ENCODE assay signal across 8 mouse cellular contexts in genomic region chr15:78978875-78979274, GRCm38 (mm10). TPM values are rescaled to one million over a fixed set of nuclear protein-coding genes. Genes with fewer than 3 reads are reported as not detected.
DNase-seq lines count a peak whose midpoint lies in the region; ATAC-seq lines count a peak whose summit lies in the region.

No protein-coding gene starts in this region.

- no peak overlapping the region for H3K4me3 ChIP-seq in hindbrain, embryonic 10.5 days
- H3K4me3 ChIP-seq in hindbrain, embryonic 14.5 days (replicated peaks; ENCODE audit: low read length) = no peak overlapping the region
- H3K4me3 ChIP-seq in embryonic facial prominence, embryonic 13.5 days = no peak overlapping the region
- H3K4me3 ChIP-seq in limb, embryonic 12.5 days (replicated peaks) = no peak overlapping the region
- no peak overlapping the region for H3K4me3 ChIP-seq in midbrain, embryonic 13.5 days (replicated peaks)

- peaks cover 6% of the 10 kb centered on the region for H3K36me3 ChIP-seq in hindbrain, embryonic 10.5 days
- H3K36me3 ChIP-seq in hindbrain, embryonic 14.5 days (replicated peaks; ENCODE audit: control insufficient read depth, insufficient read depth) = peaks cover 19% of the 10 kb centered on the region
- H3K36me3 ChIP-seq in embryonic facial prominence, embryonic 13.5 days = 0 out of 2 replicates have a peak, but pooled peaks cover 3% of the 10 kb centered on the region
- H3K36me3 ChIP-seq in limb, embryonic 12.5 days = peaks cover 4% of the 10 kb centered on the region; the same call in 1 of the 2 replicates
- H3K36me3 ChIP-seq in midbrain, embryonic 13.5 days = peaks cover 22% of the 10 kb centered on the region

- no peak for ATAC-seq in hindbrain, embryonic 14.5 days (ENCODE audit: low FRiP score)
- ATAC-seq in embryonic facial prominence, embryonic 13.5 days (ENCODE audit: insufficient number of reproducible peaks, insufficient read depth, low FRiP score, low TSS enrichment, low read depth) = peak; percentile 8; the same call in 1 of the 2 replicates
- peak; percentile 29; the same call in 1 of the 2 replicates for ATAC-seq in limb, embryonic 12.5 days (ENCODE audit: insufficient number of reproducible peaks, insufficient read depth, low FRiP score, low TSS enrichment, low read depth)
- ATAC-seq in midbrain, embryonic 13.5 days = no peak

- no peaks in the 10 kb centered on the region for H3K27me3 ChIP-seq in hindbrain, embryonic 10.5 days (ENCODE audit: insufficient read depth, poor library complexity, severe bottlenecking)
- H3K27me3 ChIP-seq in hindbrain, embryonic 14.5 days (ENCODE audit: control insufficient read depth, insufficient read depth, low read length) = no peaks in the 10 kb centered on the region
- no peaks in the 10 kb centered on the region for H3K27me3 ChIP-seq in embryonic facial prominence, embryonic 13.5 days
- no peaks in the 10 kb centered on the region for H3K27me3 ChIP-seq in limb, embryonic 12.5 days
- H3K27me3 ChIP-seq in midbrain, embryonic 13.5 days = no peaks in the 10 kb centered on the region

- no peaks in the 10 kb centered on the region for H3K9me3 ChIP-seq in hindbrain, embryonic 10.5 days
- no peaks in the 10 kb centered on the region for H3K9me3 ChIP-seq in hindbrain, embryonic 14.5 days (ENCODE audit: control insufficient read depth, low read length)
- H3K9me3 ChIP-seq in embryonic facial prominence, embryonic 13.5 days = no peaks in the 10 kb centered on the region
- H3K9me3 ChIP-seq in limb, embryonic 12.5 days = no peaks in the 10 kb centered on the region
- H3K9me3 ChIP-seq in midbrain, embryonic 13.5 days = no peaks in the 10 kb centered on the region

- peaks cover 39% of the 10 kb centered on the region for H3K4me1 ChIP-seq in hindbrain, embryonic 10.5 days (replicated peaks)
- H3K4me1 ChIP-seq in hindbrain, embryonic 14.5 days (replicated peaks; ENCODE audit: control insufficient read depth, insufficient read depth, low read length) = peaks cover 18% of the 10 kb centered on the region
- peaks cover 34% of the 10 kb centered on the region for H3K4me1 ChIP-seq in embryonic facial prominence, embryonic 13.5 days
- H3K4me1 ChIP-seq in limb, embryonic 12.5 days (replicated peaks) = peaks cover 44% of the 10 kb centered on the region
- peaks cover 26% of the 10 kb centered on the region for H3K4me1 ChIP-seq in midbrain, embryonic 13.5 days (replicated peaks)

- 44% methylated on average over 4 of the region's 4 CpGs for WGBS in hindbrain, embryonic 10.5 days
- 40% methylated on average over 4 of the region's 4 CpGs for WGBS in hindbrain, embryonic 14.5 days
- 5% methylated on average over 4 of the region's 4 CpGs for WGBS in embryonic facial prominence, embryonic 13.5 days
- 8% methylated on average over 4 of the region's 4 CpGs for WGBS in limb, embryonic 12.5 days
- 39% methylated on average over 4 of the region's 4 CpGs for WGBS in midbrain, embryonic 13.5 days

- no peak overlapping the region for H3K9ac ChIP-seq in hindbrain, embryonic 14.5 days
- peak overlapping the region; percentile 60 for H3K9ac ChIP-seq in embryonic facial prominence, embryonic 13.5 days
- H3K9ac ChIP-seq in limb, embryonic 12.5 days (replicated peaks) = no peak overlapping the region; the same call in 1 of the 2 replicates
- 0 out of 2 replicates have a peak overlapping the region, but pooled peaks have one; percentile 20 for H3K9ac ChIP-seq in midbrain, embryonic 13.5 days (replicated peaks)

- H3K27ac ChIP-seq in hindbrain, embryonic 10.5 days = peak overlapping the region; percentile 59
- no peak overlapping the region for H3K27ac ChIP-seq in hindbrain, embryonic 14.5 days
- H3K27ac ChIP-seq in embryonic facial prominence, embryonic 13.5 days = peak overlapping the region; percentile 83
- peak overlapping the region; percentile 79 for H3K27ac ChIP-seq in limb, embryonic 12.5 days
- no peak overlapping the region for H3K27ac ChIP-seq in midbrain, embryonic 13.5 days

- DNase-seq in hindbrain, embryonic 10.5 days (ENCODE audit: low spot score) = peak; percentile 38
- no peak for DNase-seq in hindbrain, embryonic 14.5 days (ENCODE audit: low spot score)
- peak; percentile 92 for DNase-seq in heart, postnatal 10 days
- DNase-seq in frontal cortex, postnatal 36 days (ENCODE audit: low spot score in 2 of 2) = no peak
- DNase-seq in frontal cortex, adult 2 months (ENCODE audit: extremely low spot score in 1 of 2, low spot score in 1 of 2) = no peak

- intact Hi-C loops in heart, postnatal 10 days (cut with DNase I) = no loop called here

- no peak overlapping the region for H3K4me2 ChIP-seq in hindbrain, embryonic 14.5 days (replicated peaks)
- peak overlapping the region; percentile 19 for H3K4me2 ChIP-seq in embryonic facial prominence, embryonic 13.5 days
- peak overlapping the region; percentile 18 for H3K4me2 ChIP-seq in limb, embryonic 12.5 days
- H3K4me2 ChIP-seq in midbrain, embryonic 13.5 days (replicated peaks) = no peak overlapping the region

RNA-seq across cellular contexts. Expression of gene Triobp, which starts 31.4 kb away (rescaled TPM):
- polyA plus RNA-seq in hindbrain, embryonic 10.5 days (2016; fragmentation: Nextera tagmentation; extraction: Ambion mirVana) = 45.8 and 48.0 TPM in 2 replicates
- 37.4 and 41.1 TPM in 2 replicates for polyA plus RNA-seq in hindbrain, embryonic 14.5 days (2014; fragmentation: Nextera tagmentation; extraction: Ambion mirVana)
- 37.8 and 38.7 TPM in 2 replicates for polyA plus RNA-seq in embryonic facial prominence, embryonic 13.5 days (2015; fragmentation: Nextera tagmentation; extraction: Ambion mirVana)
- 10 to 100 TPM; 49.2 to 58.0 TPM for total RNA-seq in heart, postnatal 10 days (2021)
- 37.9 and 42.2 TPM in 2 replicates for polyA plus RNA-seq in limb, embryonic 12.5 days (2016; fragmentation: Nextera tagmentation; extraction: Ambion mirVana)
- polyA plus RNA-seq in midbrain, embryonic 13.5 days (2015; fragmentation: Nextera tagmentation; extraction: Ambion mirVana) = 38.3 and 42.6 TPM in 2 replicates
- polyA plus RNA-seq in frontal cortex, adult 2 months (2012; rRNA removed) = 11.7 and 13.9 TPM in 2 replicates

RNA-seq across cellular contexts. Expression of gene Nol12, which starts 44.1 kb away (rescaled TPM):
- polyA plus RNA-seq in hindbrain, embryonic 10.5 days (2016; fragmentation: Nextera tagmentation; extraction: Ambion mirVana) = 64.1 and 68.0 TPM in 2 replicates
- polyA plus RNA-seq in hindbrain, embryonic 14.5 days (2014; fragmentation: Nextera tagmentation; extraction: Ambion mirVana) = 57.7 and 59.2 TPM in 2 replicates
- polyA plus RNA-seq in embryonic facial prominence, embryonic 13.5 days (2015; fragmentation: Nextera tagmentation; extraction: Ambion mirVana) = 54.1 and 57.4 TPM in 2 replicates
- 10 to 100 TPM; 17.8 to 18.9 TPM for total RNA-seq in heart, postnatal 10 days (2021)
- polyA plus RNA-seq in limb, embryonic 12.5 days (2016; fragmentation: Nextera tagmentation; extraction: Ambion mirVana) = 61.1 and 61.6 TPM in 2 replicates
- polyA plus RNA-seq in midbrain, embryonic 13.5 days (2015; fragmentation: Nextera tagmentation; extraction: Ambion mirVana) = 53.1 and 58.0 TPM in 2 replicates
- polyA plus RNA-seq in frontal cortex, adult 2 months (2012; rRNA removed) = 35.8 and 37.4 TPM in 2 replicates

RNA-seq across cellular contexts. Expression of gene H1f0, which starts 49.4 kb away (rescaled TPM):
- polyA plus RNA-seq in hindbrain, embryonic 10.5 days (2016; fragmentation: Nextera tagmentation; extraction: Ambion mirVana) = 447 and 561 TPM in 2 replicates
- polyA plus RNA-seq in hindbrain, embryonic 14.5 days (2014; fragmentation: Nextera tagmentation; extraction: Ambion mirVana) = 74.8 and 75.7 TPM in 2 replicates
- 533 and 546 TPM in 2 replicates for polyA plus RNA-seq in embryonic facial prominence, embryonic 13.5 days (2015; fragmentation: Nextera tagmentation; extraction: Ambion mirVana)
- total RNA-seq in heart, postnatal 10 days (2021) = 100 to 1,000 TPM; 208 to 227 TPM
- 677 and 728 TPM in 2 replicates for polyA plus RNA-seq in limb, embryonic 12.5 days (2016; fragmentation: Nextera tagmentation; extraction: Ambion mirVana)
- polyA plus RNA-seq in midbrain, embryonic 13.5 days (2015; fragmentation: Nextera tagmentation; extraction: Ambion mirVana) = 329 and 351 TPM in 2 replicates
- 109 and 112 TPM in 2 replicates for polyA plus RNA-seq in frontal cortex, adult 2 months (2012; rRNA removed)

RNA-seq across cellular contexts. Expression of gene Lgals1, which starts 52.4 kb away (rescaled TPM):
- polyA plus RNA-seq in hindbrain, embryonic 10.5 days (2016; fragmentation: Nextera tagmentation; extraction: Ambion mirVana) = 305 and 403 TPM in 2 replicates
- 117 and 157 TPM in 2 replicates for polyA plus RNA-seq in hindbrain, embryonic 14.5 days (2014; fragmentation: Nextera tagmentation; extraction: Ambion mirVana)
- 2,193 and 2,304 TPM in 2 replicates for polyA plus RNA-seq in embryonic facial prominence, embryonic 13.5 days (2015; fragmentation: Nextera tagmentation; extraction: Ambion mirVana)
- total RNA-seq in heart, postnatal 10 days (2021) = 100 to 1,000 TPM; 372 to 385 TPM
- 922 and 966 TPM in 2 replicates for polyA plus RNA-seq in limb, embryonic 12.5 days (2016; fragmentation: Nextera tagmentation; extraction: Ambion mirVana)
- polyA plus RNA-seq in midbrain, embryonic 13.5 days (2015; fragmentation: Nextera tagmentation; extraction: Ambion mirVana) = 109 and 125 TPM in 2 replicates
- polyA plus RNA-seq in frontal cortex, adult 2 months (2012; rRNA removed) = 48.2 and 56.0 TPM in 2 replicates

Comparison
In these comparisons a context has a peak if more than half of its experiments do, and no peak if none do; other contexts are left out.
1. DNase-seq: peak in hindbrain, embryonic 10.5 days (single experiment) and heart, postnatal 10 days (2 of 2); none in hindbrain, embryonic 14.5 days (single experiment), frontal cortex, postnatal 36 days (0 of 2) and frontal cortex, adult 2 months (0 of 2).
2. H3K27ac ChIP-seq: peak in hindbrain, embryonic 10.5 days (single experiment), embryonic facial prominence, embryonic 13.5 days (single experiment) and limb, embryonic 12.5 days (single experiment); none in hindbrain, embryonic 14.5 days (single experiment) and midbrain, embryonic 13.5 days (single experiment).
3. ATAC-seq: peak in embryonic facial prominence, embryonic 13.5 days (single experiment) and limb, embryonic 12.5 days (single experiment); none in hindbrain, embryonic 14.5 days (single experiment) and midbrain, embryonic 13.5 days (single experiment).
4. H3K4me2 ChIP-seq: peak in embryonic facial prominence, embryonic 13.5 days (single experiment) and limb, embryonic 12.5 days (single experiment); none in hindbrain, embryonic 14.5 days (single experiment) and midbrain, embryonic 13.5 days (single experiment).
5. H3K9ac ChIP-seq: peak in embryonic facial prominence, embryonic 13.5 days (single experiment) and midbrain, embryonic 13.5 days (single experiment); none in hindbrain, embryonic 14.5 days (single experiment) and limb, embryonic 12.5 days (single experiment).